Mouse (Mus musculus) MEL (cell line): Measurements from ENCODE around the gene Pabpn1. TPM values are rescaled to one million over a fixed set of nuclear protein-coding genes. Genes with fewer than 3 reads are reported as not detected.

Experiments
- DNase-seq: peaks from one replicate; pipeline ENCODE4 v3.0.0; 2011; ENCODE audit warnings: low read depth, low spot score
- H3K27ac ChIP-seq: 2 replicates; pipeline ENCODE4 v1.5.1; 2012; ENCODE audit warnings: low read depth, mild to moderate bottlenecking, control low read depth, low read length, moderate library complexity; ENCODE audit not compliant: control insufficient read depth
- H3K27me3 ChIP-seq, 2 experiments: fragments of 150-350 bp in 1 of 2; sonication (generic) in 1 of 2; 2 replicates each; pipeline ENCODE4 v1.6.1; 2012; ENCODE audit warnings: low read length in 2 of 2, mild to moderate bottlenecking in 2 of 2, improper control_type of control experiment in 1 of 2, moderate library complexity in 1 of 2; ENCODE audit not compliant: insufficient read depth in 2 of 2, control insufficient read depth in 1 of 2
- H3K36me3 ChIP-seq, 2 experiments: 2 replicates each; pipeline ENCODE4 v1.6.1; 2012 to 2014; ENCODE audit warnings: low read length in 2 of 2, improper control_type of control experiment in 1 of 2, inconsistent platforms in 1 of 2, mild to moderate bottlenecking in 1 of 2; ENCODE audit not compliant: insufficient read depth in 2 of 2, control insufficient read depth in 1 of 2
- H3K4me1 ChIP-seq, 2 experiments: fragments of 150-350 bp in 1 of 2; sonication (generic) in 1 of 2; 2 replicates each; pipeline ENCODE4 v1.6.1; 2012; ENCODE audit warnings: low read length in 2 of 2, improper control_type of control experiment in 1 of 2, mild to moderate bottlenecking in 1 of 2; ENCODE audit not compliant: insufficient read depth in 2 of 2, control insufficient read depth in 1 of 2
- H3K4me3 ChIP-seq, 2 experiments: fragments of 150-350 bp in 1 of 2; sonication (generic) in 1 of 2; 2 replicates each; pipeline ENCODE4 v1.5.1; 2012; ENCODE audit warnings: low read depth in 2 of 2, low read length in 2 of 2, mild to moderate bottlenecking in 2 of 2, moderate library complexity in 2 of 2, control low read depth in 1 of 2, improper control_type of control experiment in 1 of 2; ENCODE audit not compliant: control insufficient read depth in 1 of 2, insufficient read depth in 1 of 2
- H3K79me2 ChIP-seq: 2 replicates; pipeline ENCODE4 v1.6.1; 2012; ENCODE audit warnings: mild to moderate bottlenecking, low read length, moderate library complexity; ENCODE audit not compliant: control insufficient read depth, poor library complexity, insufficient read depth
- H3K9ac ChIP-seq: 2 replicates; pipeline ENCODE4 v1.6.1; 2012; ENCODE audit warnings: low read depth, mild to moderate bottlenecking, control low read depth, low read length, moderate library complexity; ENCODE audit not compliant: control insufficient read depth, poor library complexity, severe bottlenecking
- H3K9me3 ChIP-seq: fragments of 150-350 bp; sonication (generic); replicated peaks from 2 replicates; pipeline ENCODE4 v1.6.1; 2012; ENCODE audit warnings: mild to moderate bottlenecking, low read length, improper control_type of control experiment, moderate library complexity; ENCODE audit not compliant: insufficient read depth
- EP300 ChIP-seq, 2 experiments: IDR thresholded peaks; 2 replicates each; pipeline ENCODE4 v1.6.1; 2011; ENCODE audit warnings: improper control_type of control experiment in 2 of 2, low read length in 2 of 2, low read depth in 1 of 2, mild to moderate bottlenecking in 1 of 2
- ETS1 ChIP-seq: IDR thresholded peaks from 2 replicates; pipeline ENCODE4 v1.6.1; 2012; ENCODE audit warnings: low read depth, mild to moderate bottlenecking, inconsistent platforms, low read length, improper control_type of control experiment, moderate library complexity
- MAX ChIP-seq: IDR thresholded peaks from 2 replicates; pipeline ENCODE4 v1.6.1; 2011; ENCODE audit warnings: low read length, improper control_type of control experiment
- MAZ ChIP-seq: IDR thresholded peaks from 2 replicates; pipeline ENCODE4 v1.6.1; 2012; ENCODE audit warnings: low read depth, mild to moderate bottlenecking, inconsistent platforms, low read length, improper control_type of control experiment
- POLR2A ChIP-seq, 2 experiments: IDR thresholded peaks; 2 replicates each; pipeline ENCODE4 v1.6.1; 2011 to 2012; ENCODE audit warnings: low read length in 2 of 2, mild to moderate bottlenecking in 2 of 2, control low read depth in 1 of 2, improper control_type of control experiment in 1 of 2, low read depth in 1 of 2, moderate library complexity in 1 of 2; ENCODE audit not compliant: control insufficient read depth in 1 of 2, insufficient read depth in 1 of 2, poor library complexity in 1 of 2
- POLR2AphosphoS2 ChIP-seq: IDR thresholded peaks from 2 replicates; pipeline ENCODE4 v1.6.1; 2011; ENCODE audit warnings: low read length, improper control_type of control experiment
- RCOR1 ChIP-seq: IDR thresholded peaks from 2 replicates; pipeline ENCODE4 v1.6.1; 2012; ENCODE audit warnings: low read depth, mild to moderate bottlenecking, inconsistent platforms, low read length, improper control_type of control experiment
- TCF12 ChIP-seq: IDR thresholded peaks from 2 replicates; pipeline ENCODE4 v1.6.1; 2014; ENCODE audit warnings: low read depth, mild to moderate bottlenecking, inconsistent platforms, low read length, improper control_type of control experiment, moderate library complexity
- UBTF ChIP-seq: IDR thresholded peaks from 2 replicates; pipeline ENCODE4 v1.6.1; 2012; ENCODE audit warnings: low read depth, mild to moderate bottlenecking, inconsistent platforms, low read length, improper control_type of control experiment, moderate library complexity, borderline replicate concordance; ENCODE audit not compliant: insufficient read depth
- ZMIZ1 ChIP-seq: IDR thresholded peaks from 2 replicates; pipeline ENCODE4 v1.6.1; 2012; ENCODE audit warnings: low read depth, mild to moderate bottlenecking, inconsistent platforms, low read length, improper control_type of control experiment, moderate library complexity
- ZNF384 ChIP-seq: IDR thresholded peaks from 2 replicates; pipeline ENCODE4 v1.6.1; 2012; ENCODE audit warnings: low read depth, mild to moderate bottlenecking, inconsistent platforms, low read length, improper control_type of control experiment
- polyA plus RNA-seq, 2 experiments: library from polyadenylated mRNA; stranded (reverse) in 1 of 2; unstranded in 1 of 2; fragments of >175 nt in 1 of 2; fragments of >200 nt in 1 of 2; gene quantifications; 2 replicates each; pipeline versions ENCODE4 v1.2.1 to v1.2.4; 2012; ENCODE audit warnings: low replicate concordance in 2 of 2, low read depth in 1 of 2; ENCODE audit not compliant: insufficient read length in 2 of 2, insufficient read depth in 1 of 2, missing spikeins in 1 of 2
- total RNA-seq: library from RNA; depleted of rRNA; stranded (reverse); fragments of 300-350 nt; gene quantifications from 2 replicates; pipeline ENCODE4 v1.2.3, GENCODE M21; 2012

The Pabpn1 gene
- total and polyA plus RNA-seq, 3 experiments = 82.3 to 393 TPM; not detected in 1

DNA sequence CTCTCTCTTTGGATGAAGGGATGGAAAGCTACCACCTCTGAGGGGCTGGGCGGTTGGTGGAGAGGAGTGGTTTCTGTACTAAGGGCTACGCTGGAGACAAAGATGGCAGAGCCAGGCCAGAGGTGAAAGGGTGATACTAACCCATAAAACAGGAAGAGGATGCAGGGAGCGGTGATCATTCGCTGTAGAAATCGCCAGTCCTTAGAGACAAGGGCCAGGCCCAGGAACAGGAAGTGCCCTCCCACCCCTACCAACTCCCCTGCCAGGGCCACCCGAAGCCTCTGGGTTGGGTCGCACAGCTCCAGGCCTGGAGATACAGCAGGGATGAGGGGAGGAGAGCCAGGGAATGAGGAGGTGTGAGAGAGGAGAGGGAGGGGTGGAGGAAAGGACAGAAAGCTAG is 16.4 kb downstream of the Pabpn1 start:
- Histone ChIP-seq H3K27me3 (peaks cover 4% of the 10 kb centered on the region in 2 experiments; a peak in 3 of 4 replicates), H3K9ac (no peak overlapping the region), H3K79me2 (no peaks in the 10 kb centered on the region), H3K9me3 (no peaks in the 10 kb centered on the region), H3K4me3 (no peak overlapping the region), H3K4me1 (no peaks in the 10 kb centered on the region; a peak in 1 of 4 replicates), H3K36me3 (no peaks in the 10 kb centered on the region), H3K27ac (no peak overlapping the region)
- TF ChIP-seq EP300 (IDR thresholded peaks at IDR 0.05; ENCODE audit: low read depth in 1 of 2, low read length in 2 of 2) (no peak), POLR2A (IDR thresholded peaks at IDR 0.05; ENCODE audit: control insufficient read depth in 1 of 2, insufficient read depth in 1 of 2, low read depth in 1 of 2, low read length in 2 of 2, poor library complexity in 1 of 2) (no peak), RCOR1 (no peak), UBTF (no peak), MAZ (no peak), ETS1 (no peak), POLR2AphosphoS2 (no peak)
- no peak for DNase-seq

DNA sequence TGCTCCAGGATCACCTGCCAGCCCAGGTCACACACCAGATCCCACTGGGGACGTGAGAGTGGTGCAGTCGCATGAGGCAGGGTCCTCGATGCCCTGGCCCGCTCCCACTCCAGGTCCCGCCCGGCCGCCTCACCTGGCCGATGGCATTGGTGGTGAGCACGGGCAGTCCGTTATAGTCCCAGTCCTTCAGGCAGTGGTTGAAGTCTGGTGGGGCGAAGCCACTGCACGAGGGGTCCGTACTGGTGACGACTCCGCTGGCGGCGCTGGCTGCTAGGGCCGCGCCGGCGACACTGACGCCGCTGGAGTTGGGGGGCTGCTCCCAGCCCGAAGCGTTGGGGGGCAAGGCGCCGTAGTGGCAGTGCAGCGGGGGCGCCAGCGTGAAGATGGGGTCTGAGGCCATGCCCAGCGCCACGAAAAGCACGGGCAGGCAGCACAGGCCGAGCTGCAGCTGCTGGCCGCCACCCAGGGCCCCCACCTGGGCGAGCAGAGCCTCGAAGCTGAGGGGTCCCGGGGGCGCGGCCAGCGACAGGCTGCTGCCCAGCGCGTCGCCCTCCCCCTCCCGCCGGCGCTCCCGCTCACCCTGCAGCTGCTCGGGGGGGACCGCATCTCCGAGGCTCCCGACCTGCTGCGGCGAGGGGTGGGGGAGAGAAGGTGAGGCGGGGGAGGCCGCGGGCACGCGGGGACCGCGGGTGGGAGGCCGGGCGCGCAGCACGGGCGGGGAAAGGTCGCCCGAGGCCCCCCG is 20.0 kb downstream of the Pabpn1 start:
- Histone ChIP-seq H3K9ac (no peak overlapping the region), H3K36me3 (no peaks in the 10 kb centered on the region), H3K4me3 (peak overlapping the region in 1 of 2 experiments; percentile 32; a peak in 1 of 4 replicates), H3K4me1 (no peaks in the 10 kb centered on the region; a peak in 1 of 4 replicates), H3K27me3 (peaks cover 9 to 13% of the 10 kb centered on the region in 2 experiments; a peak in 3 of 4 replicates), H3K9me3 (no peaks in the 10 kb centered on the region), H3K27ac (no peak overlapping the region), H3K79me2 (no peaks in the 10 kb centered on the region)
- no peak for TF ChIP-seq ZNF384
- no peak for TF ChIP-seq EP300 (IDR thresholded peaks at IDR 0.05; ENCODE audit: low read depth in 1 of 2, low read length in 2 of 2)
- TF ChIP-seq ZMIZ1 = no peak
- DNase-seq = no peak

- H3K9me3 ChIP-seq = no peaks in the 10 kb centered on the region
- no peaks in the 10 kb centered on the region for H3K36me3 ChIP-seq
- peak within 1 kb of the TSS in 1 of 2 experiments; percentile 32; a peak in 2 of 4 replicates for H3K4me3 ChIP-seq
- no peak within 1 kb of the TSS for H3K9ac ChIP-seq
- peaks cover 9 to 13% of the 10 kb centered on the region in 2 experiments; a peak in 3 of 4 replicates for H3K27me3 ChIP-seq
- no peaks in the 10 kb centered on the region; a peak in 1 of 4 replicates for H3K4me1 ChIP-seq
- TF ChIP-seq MAX (no peak), TCF12 (no peak)
- TF ChIP-seq, all 39 proteins: peak for 0
- Histone ChIP-seq H3K79me2 (no peaks in the 10 kb centered on the region), H3K27ac (no peak within 1 kb of the TSS)
- DNase-seq = no peak
Observed at GRCm38 (mm10) chr14:54912886-54913285, 20.6 kb downstream of the Pabpn1 start, which contains the start of gene Slc22a17. Gene Slc22a17, minus strand, starts transcription at chr14:54913132.
